Mouse (Mus musculus) olfactory bulb, adult 2 months (tissue): ENCODE measurements around the gene Mindy4. TPM values are rescaled to one million over a fixed set of nuclear protein-coding genes. Genes with fewer than 3 reads are reported as not detected.
A peak's percentile ranks its signal among the peaks of the same experiment; 100 is the strongest.

Experiments used
- H3K27ac ChIP-seq: fragments of 200-500 bp; 2 replicates; pipeline ENCODE4 v1.5.1; 2012; ENCODE audit warnings: low read depth, low read length; ENCODE audit not compliant: insufficient read depth
- H3K4me1 ChIP-seq: fragments of 200-500 bp; 2 replicates; pipeline ENCODE4 v1.6.1; 2012; ENCODE audit warnings: low read length; ENCODE audit not compliant: control insufficient read depth, insufficient read depth
- H3K4me3 ChIP-seq: fragments of 200-500 bp; 2 replicates; pipeline ENCODE4 v1.5.1; 2012; ENCODE audit warnings: mild to moderate bottlenecking, low read depth, low read length, moderate library complexity; ENCODE audit not compliant: insufficient read depth
- CTCF ChIP-seq: fragments of 200-500 bp; IDR thresholded peaks from 2 replicates; pipeline ENCODE4 v1.5.1; 2012; ENCODE audit warnings: low read depth, mild to moderate bottlenecking, low read length, moderate library complexity; ENCODE audit not compliant: insufficient read depth
- POLR2A ChIP-seq: fragments of 200-500 bp; IDR thresholded peaks from 2 replicates; pipeline ENCODE4 v1.6.1; 2012; ENCODE audit warnings: mild to moderate bottlenecking, low read depth, low read length, moderate library complexity; ENCODE audit not compliant: insufficient read depth
- whole genome bisulfite sequencing: fragments of 180-500 bp; shearing (Covaris S2); methylation state at CpG from one replicate; pipeline ENCODE4 v1.1.7; 2018; 5-methylcytosine and 5-hydroxymethylcytosine counted together
- polyA plus RNA-seq: library from polyadenylated mRNA; stranded (reverse); fragments of >200 nt; gene quantifications from 2 replicates; pipeline ENCODE4 v1.2.4, GENCODE M21; 2012; ENCODE audit warnings: low replicate concordance; ENCODE audit not compliant: missing spikeins, insufficient read depth, insufficient read length

Mindy4 gene
- polyA plus RNA-seq, 1 experiment: not detected

GRCm38 (mm10) chr6:55337242-55337641 lies 134.1 kb downstream of the Mindy4 start:
- 87% methylated on average over 5 of the region's 5 CpGs for WGBS
- no peak for TF ChIP-seq POLR2A
- TF ChIP-seq CTCF: no peak

GRCm38 (mm10) chr6:55338077-55338476 lies 134.9 kb downstream of the Mindy4 start:
- TF ChIP-seq POLR2A: no peak
- TF ChIP-seq CTCF: no peak
- Histone ChIP-seq H3K4me3 (peak overlapping the region; percentile 6; the same call in 1 of the 2 replicates), H3K27ac (no peak overlapping the region), H3K4me1 (peaks cover 21% of the 10 kb centered on the region)
- 72% methylated on average over 6 of the region's 6 CpGs for WGBS

More at GRCm38 (mm10) chr6:55337242-55337641, 134.1 kb downstream of the Mindy4 start:
- no peak overlapping the region for H3K4me3 ChIP-seq
- H3K4me1 ChIP-seq: peaks cover 20% of the 10 kb centered on the region
- no peak overlapping the region for H3K27ac ChIP-seq

GRCm38 (mm10) chr6:55338934-55339825 lies 136.0 kb downstream of the Mindy4 start:
- no peak overlapping the region for H3K4me3 ChIP-seq
- 92% methylated on average over 9 of the region's 9 CpGs for WGBS
- TF ChIP-seq CTCF (no peak), POLR2A (no peak)
- peaks cover 21% of the 10 kb centered on the region for H3K4me1 ChIP-seq
- H3K27ac ChIP-seq: no peak overlapping the region

- TF ChIP-seq POLR2A (no peak), CTCF (no peak)
- Histone ChIP-seq H3K27ac (no peak overlapping the region), H3K4me3 (no peak overlapping the region), H3K4me1 (peaks cover 17% of the 10 kb centered on the region)
- 58% methylated on average over 5 of the region's 5 CpGs for WGBS
Measured at GRCm38 (mm10) chr6:55341688-55342087, 138.5 kb downstream of the Mindy4 start.

- H3K4me3 ChIP-seq: no peak overlapping the region
- H3K27ac ChIP-seq: no peak overlapping the region
- H3K4me1 ChIP-seq: peaks cover 16% of the 10 kb centered on the region
- 78% methylated on average over 9 of the region's 9 CpGs for WGBS
- TF ChIP-seq CTCF: no peak
- TF ChIP-seq POLR2A: no peak
Measured at GRCm38 (mm10) chr6:55342328-55342727, 139.1 kb downstream of the Mindy4 start.

- TF ChIP-seq CTCF (no peak), POLR2A (no peak)
- Histone ChIP-seq H3K27ac (no peak overlapping the region), H3K4me3 (no peak overlapping the region), H3K4me1 (peaks cover 16% of the 10 kb centered on the region)
- WGBS: 84% methylated on average over 10 of the region's 10 CpGs
Measured at GRCm38 (mm10) chr6:55343446-55343845, 140.3 kb downstream of the Mindy4 start.

- Histone ChIP-seq H3K4me1 (peaks cover 11% of the 10 kb centered on the region), H3K27ac (no peak overlapping the region), H3K4me3 (no peak overlapping the region)
- WGBS: 80% methylated on average over 9 of the region's 9 CpGs
- no peak for TF ChIP-seq POLR2A
- no peak for TF ChIP-seq CTCF
Measured at GRCm38 (mm10) chr6:55344291-55345016, 141.3 kb downstream of the Mindy4 start.

- Histone ChIP-seq H3K4me1 (peaks cover 11% of the 10 kb centered on the region), H3K27ac (no peak overlapping the region), H3K4me3 (no peak overlapping the region)
- 94% methylated on average over 10 of the region's 10 CpGs for WGBS
- TF ChIP-seq POLR2A (no peak), CTCF (no peak)
Measured at GRCm38 (mm10) chr6:55345264-55345663, 142.1 kb downstream of the Mindy4 start.

- WGBS: 93% methylated on average over 7 of the region's 7 CpGs
- Histone ChIP-seq H3K27ac (no peak overlapping the region), H3K4me3 (no peak overlapping the region), H3K4me1 (peaks cover 11% of the 10 kb centered on the region)
- TF ChIP-seq CTCF (no peak), POLR2A (no peak)
Measured at GRCm38 (mm10) chr6:55346491-55346890, 143.3 kb downstream of the Mindy4 start.
